Mouse (Mus musculus): ENCODE results near the gene Tpk1.
"Not testable (repeated sequence)": the region's sequence is repeated elsewhere in the genome, so short reads cannot be mapped to it uniquely, and the experiment has no call there.

Tpk1 gene

DNA sequence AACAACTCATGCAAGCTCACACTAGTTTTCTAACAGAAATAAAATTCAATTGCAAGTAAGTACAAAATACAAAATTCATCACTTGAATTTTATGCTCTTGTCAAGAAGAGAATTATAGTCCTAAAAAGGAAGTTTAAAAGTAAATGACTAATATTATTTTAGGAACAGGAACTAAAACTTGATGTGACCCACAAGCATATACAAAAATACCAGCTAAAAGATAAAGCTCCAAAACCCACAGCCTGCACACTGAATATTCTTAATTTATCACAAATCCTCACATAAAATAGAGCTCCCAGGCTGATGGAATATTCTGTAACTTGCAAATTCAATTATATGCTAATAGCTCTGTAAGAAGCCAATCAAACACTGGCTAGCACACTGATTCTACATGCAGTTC, 25.5 kb downstream of the Tpk1 start:
- DNase-seq (ENCODE audit: low read depth, low spot score) = no peak

DNA sequence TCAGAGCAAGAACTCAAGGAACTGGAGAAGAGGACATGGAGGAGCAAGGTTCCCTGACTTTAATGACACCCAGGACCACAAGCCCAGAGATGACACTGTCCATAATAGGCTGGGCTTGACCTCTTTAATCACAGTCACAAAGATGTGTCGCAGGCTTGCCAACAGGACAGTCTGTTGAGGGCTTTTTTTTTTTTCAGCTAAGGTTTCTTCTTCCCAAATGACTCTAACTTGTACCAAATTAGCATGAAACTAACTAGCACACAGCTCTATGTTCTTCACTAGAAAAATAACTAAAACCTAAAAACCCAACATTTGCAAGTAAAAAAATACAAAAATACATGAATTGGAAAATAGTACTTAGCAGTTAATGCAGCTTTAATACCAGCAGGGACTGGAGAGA, 27.2 kb downstream of the Tpk1 start:
- no peak for DNase-seq (ENCODE audit: low read depth, low spot score)

DNA sequence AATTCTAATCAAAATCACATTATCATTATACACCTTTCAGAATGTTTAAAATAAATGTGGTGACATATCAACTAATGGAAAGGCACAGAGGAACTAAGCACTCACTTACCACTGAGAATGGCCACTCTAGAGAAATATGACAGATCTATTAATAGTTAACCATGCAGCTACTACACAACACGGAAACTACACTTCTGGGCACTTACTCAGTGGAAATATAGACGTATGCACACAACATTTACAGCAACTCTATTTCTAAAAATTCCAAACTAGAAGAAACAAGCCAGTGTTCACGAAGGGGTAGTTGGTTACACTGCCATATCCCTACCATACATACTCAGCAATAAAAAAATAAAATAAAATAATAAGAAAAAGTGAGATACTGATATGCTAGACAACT, 28.0 kb downstream of the Tpk1 start:
- DNase-seq (ENCODE audit: low read depth, low spot score) = no peak

DNA sequence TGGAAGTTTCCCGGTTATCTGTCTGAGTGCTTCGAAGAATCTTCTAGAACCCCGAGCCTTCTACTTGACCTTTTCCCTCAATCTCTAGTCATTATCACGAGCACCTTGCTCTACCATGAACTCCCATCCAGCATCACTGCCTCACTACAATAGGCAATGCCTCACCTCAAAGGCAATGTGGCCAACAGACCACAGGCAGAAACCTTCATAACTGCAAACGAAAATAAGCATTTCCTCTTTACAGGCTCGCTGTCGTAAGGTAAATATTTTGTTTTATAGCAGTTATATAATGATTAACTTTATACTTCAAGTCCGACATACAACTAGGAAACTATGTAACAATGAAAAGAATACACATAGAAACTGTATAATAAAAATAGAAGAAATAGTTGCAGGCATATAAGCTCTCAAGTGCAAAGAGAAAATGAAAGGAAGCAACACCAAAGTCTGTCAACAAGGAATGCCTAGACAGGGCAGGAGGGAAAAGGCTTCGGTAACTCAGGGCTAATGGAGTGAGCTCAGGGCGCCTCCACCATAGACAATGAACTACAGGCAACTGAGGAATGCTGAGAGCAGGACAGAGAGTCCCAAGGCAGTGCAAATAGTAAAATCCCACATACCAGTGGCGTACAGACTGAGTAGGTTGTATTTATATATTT, 29.0 kb downstream of the Tpk1 start:
- no peak for DNase-seq (ENCODE audit: low read depth, low spot score)

DNA sequence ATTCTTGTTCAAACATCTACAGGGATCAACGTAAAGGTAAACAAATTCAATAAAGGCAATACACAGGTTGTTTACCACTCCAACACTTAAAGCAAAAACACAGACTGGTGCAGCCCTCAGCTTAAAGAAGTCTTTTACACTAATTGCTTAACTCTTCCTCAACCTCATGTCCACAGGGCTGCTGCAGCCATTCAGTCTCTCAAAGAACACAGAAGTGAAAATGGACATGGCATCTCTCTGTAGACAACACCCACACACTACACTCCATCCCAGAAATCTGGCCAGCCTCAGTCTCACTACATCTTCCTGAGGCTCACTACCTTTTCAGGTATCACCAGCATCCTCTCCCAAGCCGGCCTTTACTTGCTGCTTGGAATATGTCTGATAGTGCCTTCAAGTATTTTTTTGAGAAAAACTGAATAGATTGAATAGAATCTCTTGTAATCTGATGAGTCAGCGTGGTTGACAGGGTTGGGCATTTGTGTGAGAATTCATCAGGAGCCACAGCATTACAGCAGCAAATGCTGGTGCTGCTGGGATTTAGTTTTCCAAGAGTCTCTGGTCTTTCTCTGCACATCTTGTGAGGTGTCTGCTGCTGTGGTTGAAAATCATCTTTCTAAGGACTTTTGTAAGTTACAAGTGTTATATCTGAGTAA, 32.6 kb downstream of the Tpk1 start:
- DNase-seq (ENCODE audit: low read depth, low spot score) = no peak

DNA sequence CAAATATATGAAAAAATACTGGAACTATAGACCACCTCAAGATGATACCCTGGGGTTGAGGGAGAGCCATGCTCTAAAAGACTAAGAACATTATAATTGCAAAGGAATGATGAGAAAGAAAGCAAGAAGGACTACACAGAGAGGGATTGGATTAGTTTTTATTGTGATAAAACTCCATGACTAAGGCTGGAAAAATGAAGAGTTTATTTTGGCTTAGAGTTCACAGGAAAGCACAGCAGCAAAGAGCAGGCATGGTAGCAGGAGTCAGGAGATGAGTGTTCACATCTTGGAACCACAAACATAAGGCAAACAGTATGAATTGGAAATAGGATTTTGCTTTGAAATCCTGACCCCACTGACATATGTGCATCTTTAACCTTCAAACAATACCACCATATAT, 33.2 kb downstream of the Tpk1 start:
- DNase-seq (ENCODE audit: low read depth, low spot score) = no peak

DNA sequence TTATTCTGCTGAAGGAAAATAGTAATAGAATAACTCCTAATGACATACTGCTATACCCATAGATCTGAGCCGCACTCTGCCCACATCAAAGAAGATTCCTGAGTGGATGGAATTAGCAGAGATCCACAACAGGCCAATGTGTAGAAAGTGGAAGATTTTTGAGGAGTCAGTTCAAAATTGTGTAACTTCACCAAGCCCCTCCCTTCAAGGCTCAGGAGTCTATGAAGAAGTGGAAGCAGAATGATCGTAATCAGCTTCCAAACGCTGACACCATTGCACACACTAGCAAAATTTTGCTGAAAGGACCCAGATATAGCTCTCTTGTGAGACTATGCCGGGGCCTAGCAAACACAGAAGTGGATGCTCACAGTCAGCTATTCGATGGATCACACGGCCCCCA, 42.6 kb downstream of the Tpk1 start:
- not testable (repeated sequence) for DNase-seq (ENCODE audit: low read depth, low spot score)

DNA sequence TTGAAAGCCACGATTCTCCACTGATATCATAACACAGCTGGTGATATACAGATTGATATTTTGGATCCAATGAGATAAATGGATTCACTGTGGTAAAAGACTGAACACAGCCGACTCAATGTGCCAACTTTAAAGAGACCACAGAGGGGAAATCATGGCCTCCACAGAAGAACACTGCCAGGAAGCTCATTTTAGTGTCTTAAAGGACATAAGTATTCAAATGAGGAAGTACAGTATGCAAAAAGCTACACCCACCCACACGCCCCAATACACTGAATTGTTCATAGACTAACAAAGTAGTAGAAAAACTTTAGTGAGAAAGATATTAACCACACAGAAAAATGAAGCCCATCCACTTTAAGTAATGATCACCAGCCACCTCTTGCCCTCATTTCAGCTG, 46.8 kb downstream of the Tpk1 start:
- no peak for DNase-seq (ENCODE audit: low read depth, low spot score)

DNA sequence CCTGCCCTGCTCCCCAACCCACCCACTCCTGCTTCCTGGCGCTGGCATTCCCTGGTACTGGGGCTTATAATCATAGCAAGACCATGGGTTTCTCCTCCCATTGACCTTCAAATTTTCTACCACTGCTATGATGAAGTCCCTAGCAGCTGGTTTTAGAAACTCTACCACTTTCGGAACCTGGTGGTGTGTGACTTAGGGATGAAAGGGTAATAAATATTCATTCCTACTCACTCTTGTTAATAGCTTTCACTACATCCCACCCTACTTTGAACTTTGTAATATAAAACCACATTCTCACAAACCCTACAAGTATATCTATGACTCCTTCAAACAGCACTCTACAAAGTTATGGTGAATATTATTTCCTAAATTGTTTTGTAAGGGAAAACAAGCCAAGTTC, 54.3 kb downstream of the Tpk1 start:
- no peak for DNase-seq (ENCODE audit: low read depth, low spot score)

DNA sequence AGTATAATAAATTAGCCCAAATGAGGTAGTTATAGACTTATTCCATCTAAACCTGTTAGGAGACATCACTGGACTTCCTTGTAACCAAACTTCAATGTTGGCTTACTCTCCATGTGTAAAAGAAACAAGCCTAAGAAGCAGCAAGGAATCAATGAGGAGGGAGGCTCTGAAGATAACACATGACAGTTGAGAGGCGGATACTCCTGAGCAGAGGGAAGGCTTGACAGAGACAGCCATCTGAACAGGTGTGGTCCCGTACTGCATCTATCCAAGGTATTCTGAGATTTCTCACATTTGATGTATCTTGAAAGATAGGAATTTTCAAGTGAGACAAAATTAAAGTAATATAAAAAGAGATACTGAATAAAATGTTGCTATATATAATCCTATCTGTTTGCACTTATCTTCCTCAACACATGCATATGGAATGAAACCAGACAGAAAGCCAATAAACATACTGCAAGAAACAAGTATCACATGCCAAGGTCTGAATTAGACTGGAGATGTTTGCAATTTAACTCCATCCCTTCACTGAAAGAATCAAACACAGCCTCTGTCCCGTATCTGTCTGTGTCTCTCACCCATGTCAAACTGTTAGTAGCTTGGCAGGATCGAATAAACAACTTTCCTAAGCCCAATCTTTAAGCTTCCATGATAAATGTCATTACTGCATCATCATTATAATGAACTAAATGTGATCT, 75.1 kb downstream of the Tpk1 start:
- DNase-seq (ENCODE audit: low read depth, low spot score) = no peak

DNA sequence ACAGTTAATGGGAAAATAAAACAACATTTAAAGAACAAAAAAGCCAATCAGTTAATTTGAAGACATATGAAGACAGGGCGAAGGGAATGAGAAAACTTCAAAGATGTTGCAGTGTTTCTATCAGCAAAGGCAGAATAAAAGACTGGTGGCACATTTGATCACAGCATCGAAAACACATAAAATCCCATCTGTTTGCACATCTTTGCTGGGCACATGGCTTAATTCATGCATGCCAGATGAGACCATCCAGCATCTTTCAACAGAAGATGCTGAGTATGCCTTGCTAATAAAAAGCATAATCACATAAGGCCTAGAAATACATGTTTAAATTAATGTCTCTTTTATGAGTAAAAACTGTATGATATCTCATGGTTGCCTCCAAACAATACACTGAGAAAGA, 80.8 kb downstream of the Tpk1 start:
- DNase-seq (ENCODE audit: low read depth, low spot score) = peak; percentile 34

DNA sequence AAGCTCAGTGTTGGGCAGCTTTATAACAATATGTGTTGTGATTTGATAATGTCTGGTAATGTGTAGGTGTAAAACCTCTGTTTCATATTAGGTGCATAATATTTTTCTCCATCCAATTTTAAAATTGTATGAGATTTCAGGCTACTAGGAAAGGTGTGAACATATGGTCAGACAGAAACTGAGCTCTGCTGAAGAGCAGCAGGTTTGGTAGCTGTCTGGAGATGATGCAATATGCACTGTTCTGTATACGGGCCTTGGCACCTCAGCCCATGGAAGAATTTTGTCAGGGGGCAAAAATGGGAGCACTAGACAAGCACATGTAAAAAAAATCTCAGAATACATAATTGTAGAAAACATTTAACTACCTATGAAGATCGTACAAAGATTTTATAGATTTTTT, 84.3 kb downstream of the Tpk1 start:
- DNase-seq (ENCODE audit: low read depth, low spot score) = no peak

DNA sequence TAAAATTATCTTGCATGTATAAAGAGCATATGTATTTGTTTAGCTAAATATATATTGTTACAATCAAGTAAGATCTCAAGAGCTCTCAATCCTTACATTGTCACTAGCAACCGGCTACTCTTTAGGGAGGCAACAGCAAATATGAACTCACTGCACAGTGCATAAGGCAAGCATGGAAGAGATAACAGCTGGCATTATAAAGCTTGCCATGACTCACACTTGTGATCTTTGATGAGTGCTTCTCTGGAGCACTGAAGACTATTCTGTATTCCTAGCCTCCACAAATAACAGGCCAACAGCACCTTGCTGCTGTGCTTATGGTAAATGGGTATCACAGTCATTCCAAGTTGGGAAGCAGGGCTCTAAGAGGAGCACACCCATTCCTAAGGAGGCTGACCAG, 98.2 kb downstream of the Tpk1 start:
- DNase-seq (ENCODE audit: low read depth, low spot score) = no peak

DNA sequence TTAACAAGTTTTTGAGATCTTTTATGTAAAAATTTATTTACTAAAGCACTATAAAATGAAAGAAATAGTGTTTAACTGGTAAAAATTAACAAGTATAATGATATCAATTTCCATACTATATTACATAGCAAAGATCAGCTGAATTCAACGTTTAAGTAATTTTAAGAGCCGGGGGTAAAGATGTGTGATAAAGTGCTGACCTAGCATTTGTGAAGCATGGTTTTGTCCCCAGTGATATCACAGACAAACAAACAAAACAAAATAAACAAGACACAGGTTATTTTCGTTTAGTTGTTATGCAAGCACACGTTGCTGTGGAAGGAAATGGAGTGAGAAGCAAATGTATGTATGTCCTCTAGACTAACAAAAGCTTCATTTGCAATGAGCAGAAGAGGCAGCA, 103.6 kb downstream of the Tpk1 start:
- DNase-seq (ENCODE audit: low read depth, low spot score) = no peak

DNA sequence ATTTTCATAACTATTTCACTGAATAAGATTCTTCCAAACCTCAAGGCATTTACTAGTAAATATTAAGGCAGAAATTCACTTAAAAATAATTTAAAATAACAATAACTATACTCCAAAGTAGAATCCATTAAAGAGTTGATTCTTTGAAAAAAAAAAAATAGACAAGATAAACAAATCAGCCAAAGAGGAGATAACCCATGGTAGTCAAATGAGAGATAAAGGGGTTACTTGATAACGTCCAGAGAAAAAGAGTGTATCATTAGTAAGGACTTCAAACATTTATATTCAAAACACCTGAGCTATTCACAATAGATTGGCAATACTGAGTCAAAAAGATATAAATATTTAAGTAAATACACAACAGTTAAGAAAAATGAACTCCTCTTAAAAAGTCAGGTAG, 114.7 kb downstream of the Tpk1 start:
- no peak for DNase-seq (ENCODE audit: low read depth, low spot score)

DNA sequence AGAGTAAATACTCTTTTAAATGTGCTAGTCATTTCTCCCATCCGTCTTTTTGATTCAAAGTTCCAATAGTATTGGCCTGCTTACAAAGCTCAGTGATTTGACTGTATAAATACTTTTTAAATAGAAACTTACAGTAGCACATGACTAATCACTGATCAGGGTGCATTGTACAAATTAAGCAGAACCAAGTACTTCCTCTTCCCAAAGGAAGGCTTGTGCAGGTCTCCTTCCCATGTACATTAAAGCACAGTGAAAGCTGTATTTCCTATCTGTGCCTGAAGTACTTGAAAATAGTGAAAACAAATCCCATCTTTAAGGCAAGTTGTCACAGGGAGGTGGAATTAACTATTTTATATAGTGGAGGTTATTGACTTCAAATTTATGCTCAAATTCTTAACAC, 119.5 kb downstream of the Tpk1 start:
- no peak for DNase-seq (ENCODE audit: low read depth, low spot score)

DNA sequence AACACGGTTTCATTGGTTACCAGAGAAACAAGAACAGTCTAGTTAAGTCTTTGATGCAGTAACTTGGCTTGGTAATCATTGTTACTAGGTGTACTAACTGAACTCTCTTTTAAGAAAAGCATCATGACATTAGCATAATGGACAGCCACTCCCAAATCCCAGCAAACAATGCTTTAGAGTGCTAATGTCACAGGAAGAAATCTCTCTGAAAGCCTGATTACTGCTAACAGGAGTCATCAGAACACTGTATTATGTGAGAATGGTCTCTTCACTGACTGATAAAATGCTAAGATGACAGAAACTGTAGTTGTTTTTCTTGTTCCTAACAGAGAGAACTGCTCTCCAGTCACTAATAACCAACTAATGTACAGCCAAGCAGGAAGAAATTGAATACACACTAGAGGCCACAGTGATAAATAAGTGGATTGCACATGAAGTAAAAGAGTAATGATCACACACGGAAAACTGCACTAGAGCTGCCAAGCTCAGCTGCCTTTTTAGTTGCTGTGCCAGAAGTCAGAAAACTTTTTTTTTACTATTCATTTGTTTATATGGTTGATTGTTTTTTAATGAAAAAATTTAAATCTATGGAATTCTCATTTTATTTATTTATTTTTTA, 128.7 kb downstream of the Tpk1 start:
- no peak for DNase-seq (ENCODE audit: low read depth, low spot score)

DNA sequence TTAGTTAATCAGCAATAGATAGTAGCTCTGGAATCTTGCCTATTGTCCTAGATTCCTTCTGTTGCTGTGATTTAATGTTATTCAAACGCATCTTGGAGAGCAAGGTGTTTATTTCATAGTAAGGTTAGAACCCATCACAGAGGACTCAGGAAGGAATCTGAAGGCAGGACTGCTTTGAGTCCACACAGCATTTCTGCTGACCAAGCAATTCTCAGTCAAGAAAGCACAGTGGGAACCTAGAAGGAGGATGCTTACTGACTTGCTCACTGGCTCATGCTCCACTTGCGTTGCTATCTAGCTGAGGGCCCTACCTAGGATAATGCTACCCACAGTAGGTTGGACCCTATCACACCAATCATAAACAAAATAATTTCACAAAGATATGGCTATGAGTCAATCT, 130.6 kb downstream of the Tpk1 start:
- DNase-seq (ENCODE audit: low read depth, low spot score) = no peak

DNA sequence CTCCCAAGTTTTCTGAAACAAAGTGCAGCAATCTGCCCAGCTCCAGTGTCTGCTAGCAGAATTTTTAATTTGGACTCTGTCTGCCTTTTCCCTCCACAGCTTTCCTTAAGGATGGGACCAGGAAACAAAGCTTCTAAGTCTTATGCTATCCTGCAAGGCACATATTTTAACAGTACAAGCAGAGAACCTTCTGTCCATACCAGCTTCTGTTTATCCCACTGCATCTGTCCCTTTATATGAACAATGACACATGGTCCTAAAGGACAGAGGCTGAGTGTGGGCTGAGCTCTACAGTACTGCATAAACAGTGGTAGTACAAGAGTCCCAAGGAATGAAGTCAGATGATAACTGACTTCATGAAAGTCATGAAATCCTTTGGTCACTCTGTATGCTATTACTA, 132.8 kb downstream of the Tpk1 start:
- DNase-seq (ENCODE audit: low read depth, low spot score) = no peak

DNA sequence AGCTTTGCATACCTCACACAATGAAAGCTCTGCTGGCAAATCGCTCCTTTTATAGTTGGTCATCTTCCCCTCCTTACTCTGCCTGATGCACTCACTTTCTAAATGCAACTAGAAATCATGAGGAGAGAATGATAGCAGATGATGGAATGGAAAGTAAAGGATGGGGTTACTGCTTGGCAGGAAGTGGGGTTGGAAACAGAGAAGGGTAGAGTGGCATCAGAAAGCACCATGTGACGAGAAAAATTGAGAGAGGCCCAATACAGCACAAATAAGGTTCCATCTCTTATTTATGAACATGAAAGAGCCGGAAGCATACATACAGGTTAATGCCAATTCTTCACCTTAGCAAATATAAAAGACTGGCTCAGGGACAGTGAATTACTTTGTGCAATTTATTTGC, 133.3 kb downstream of the Tpk1 start:
- DNase-seq (ENCODE audit: low read depth, low spot score) = no peak

DNA sequence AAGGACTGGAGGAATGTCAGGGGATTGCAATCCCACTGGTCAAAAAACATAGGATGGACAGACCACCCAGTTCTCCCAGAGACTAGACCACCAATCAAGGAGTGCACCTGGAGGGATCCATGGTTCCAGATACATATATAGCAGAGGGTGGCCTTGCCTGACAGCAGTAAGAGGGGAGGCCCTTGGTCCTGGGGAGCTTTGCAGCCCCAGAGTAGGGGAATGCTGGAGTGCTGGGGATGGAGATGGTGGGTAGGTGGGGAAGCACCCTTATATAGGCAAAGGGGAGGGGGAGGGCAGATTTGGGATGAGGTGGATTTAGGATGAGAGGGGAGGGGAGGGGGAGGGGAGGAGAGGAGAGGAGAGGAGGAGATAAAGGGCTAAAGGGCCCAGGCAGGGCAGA, 134.1 kb downstream of the Tpk1 start:
- DNase-seq (ENCODE audit: low read depth, low spot score) = no peak

DNA sequence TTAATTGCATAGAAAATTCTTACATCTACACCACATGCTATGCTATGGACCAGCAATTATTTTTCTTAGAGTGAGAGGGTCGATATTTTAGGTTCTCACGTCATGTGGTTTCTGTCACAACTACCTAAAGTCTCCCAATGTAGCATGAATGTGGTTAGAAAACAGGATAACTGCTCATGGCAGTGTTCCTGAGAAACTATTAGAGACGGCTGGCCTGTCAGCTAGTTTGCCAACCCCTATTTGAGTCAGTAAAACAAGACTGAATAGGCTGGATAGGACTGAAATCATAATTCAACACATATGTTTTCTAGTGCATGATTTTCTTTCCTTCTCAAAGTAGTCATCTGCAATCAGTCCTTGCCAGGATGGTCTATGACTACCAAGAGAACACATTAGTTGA, 137.1 kb downstream of the Tpk1 start:
- DNase-seq (ENCODE audit: low read depth, low spot score) = no peak

DNA sequence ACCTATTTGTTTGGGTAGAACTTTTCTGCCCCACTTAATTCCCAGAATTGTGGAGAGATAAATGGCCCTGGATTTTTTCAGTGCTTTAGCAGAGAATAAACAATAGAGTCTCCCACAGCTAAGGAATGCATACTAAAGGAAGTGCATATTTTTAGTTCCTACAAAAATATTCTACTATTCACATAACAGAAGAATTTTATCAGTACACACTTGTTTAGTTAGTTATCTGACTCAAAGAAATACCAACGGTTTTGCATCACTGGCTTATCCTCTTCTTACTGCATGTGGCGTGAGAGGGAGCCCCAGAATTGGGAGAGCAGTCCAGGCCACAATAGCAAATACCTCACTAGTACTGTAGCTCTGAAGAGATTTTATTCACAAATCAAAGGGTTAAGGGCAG, 141.1 kb downstream of the Tpk1 start:
- no peak for DNase-seq (ENCODE audit: low read depth, low spot score)

Data from telencephalon, adult 2 months (tissue).